Mouse (Mus musculus) heart, adult 9 months (tissue): ENCODE data around the gene Fzd5.

Experiments
- DNase-seq, 2 experiments: peaks; one replicate each; pipeline ENCODE4 v3.0.0; 2022; ENCODE audit warnings: low spot score in 2 of 2

The Fzd5 gene

DNA sequence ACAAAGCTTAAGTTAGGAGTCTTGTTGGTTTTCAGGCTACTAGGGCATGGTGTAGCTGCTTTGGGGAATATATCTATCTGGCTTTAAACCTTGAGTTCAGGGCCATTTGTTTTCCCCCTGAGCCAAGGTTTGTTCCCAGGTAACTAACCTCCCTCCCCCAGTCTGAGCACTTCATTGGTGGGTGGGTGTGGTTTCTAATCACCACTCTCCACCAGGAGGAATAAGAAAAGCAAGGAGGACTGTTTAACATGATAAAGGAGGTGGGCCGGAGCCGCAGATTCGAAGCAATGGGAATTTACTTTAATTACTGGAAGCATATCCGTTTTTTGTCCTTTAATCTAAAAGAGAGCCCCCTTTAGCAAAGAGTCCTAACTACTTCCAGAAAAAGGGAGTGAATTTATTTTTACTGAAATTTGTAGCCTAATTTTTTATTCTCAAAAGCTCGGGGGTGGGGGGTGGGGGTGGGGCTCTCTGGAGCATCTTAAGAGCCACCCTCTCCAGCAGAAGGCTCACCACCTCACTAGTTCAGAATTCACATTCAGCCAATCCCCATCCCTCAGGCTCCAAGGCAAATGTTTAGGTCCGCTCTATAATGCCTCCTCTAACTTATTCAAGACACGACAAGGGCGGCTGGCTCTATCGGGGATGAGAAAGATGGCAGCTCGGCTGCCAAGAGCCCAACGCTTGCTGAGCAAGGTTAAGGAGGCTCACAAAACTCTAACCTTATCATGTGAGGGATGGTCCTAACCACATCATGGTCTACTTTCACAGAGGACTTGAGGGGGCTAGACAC lies 3.9 kb downstream of the Fzd5 start:
- no peak for DNase-seq

DNA sequence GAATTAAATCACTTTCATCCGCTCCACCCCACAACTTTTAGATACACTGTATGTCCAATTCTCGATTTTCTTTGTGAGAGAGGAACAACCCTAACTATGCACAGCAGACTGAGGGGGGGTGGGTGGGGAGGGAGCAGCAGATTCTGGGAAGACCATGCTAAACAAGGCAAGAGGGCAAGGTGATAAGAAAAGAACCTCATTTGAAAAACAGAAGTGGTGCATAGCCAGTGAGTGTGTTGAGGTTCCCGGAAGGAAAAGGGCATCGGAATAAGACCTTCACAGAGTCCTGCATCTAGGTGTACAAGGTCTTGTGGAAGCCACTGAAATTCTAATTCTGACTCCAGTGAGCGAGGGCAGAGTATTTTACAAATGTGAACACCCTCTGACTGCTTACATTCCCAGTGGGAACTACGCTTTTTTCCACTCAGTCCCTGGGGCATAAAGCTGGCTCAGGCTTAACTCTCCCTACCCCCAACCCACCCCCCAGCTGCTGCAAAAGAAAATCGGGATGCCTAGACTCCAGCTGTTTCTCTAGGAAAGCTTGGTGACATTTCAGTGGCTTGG lies 4.8 kb downstream of the Fzd5 start:
- DNase-seq, result no peak

DNA sequence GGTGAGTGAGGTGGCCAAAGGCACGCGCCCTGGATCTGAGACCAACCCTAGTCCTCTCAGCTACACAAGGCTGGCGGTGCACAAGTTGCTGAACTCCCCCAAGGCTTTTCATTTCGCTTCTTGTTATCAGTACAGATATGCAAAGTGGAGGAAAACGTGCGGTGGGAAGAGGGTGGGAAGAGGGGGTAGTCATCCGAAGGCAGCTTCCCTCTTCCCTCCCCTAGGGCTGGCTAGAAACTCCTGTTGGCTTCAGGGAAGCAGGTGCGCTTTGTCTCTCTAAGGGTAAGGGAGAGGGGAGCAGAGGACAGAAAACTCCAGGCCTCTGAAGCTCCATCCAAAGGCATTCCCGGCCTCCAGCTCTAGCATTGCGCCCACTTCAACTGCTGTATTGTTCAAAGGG lies 5.4 kb downstream of the Fzd5 start:
- DNase-seq, result no peak

GRCm38 (mm10) chr1:64731341-64732020 lies 6.1 kb downstream of the Fzd5 start:
- no peak for DNase-seq

DNA sequence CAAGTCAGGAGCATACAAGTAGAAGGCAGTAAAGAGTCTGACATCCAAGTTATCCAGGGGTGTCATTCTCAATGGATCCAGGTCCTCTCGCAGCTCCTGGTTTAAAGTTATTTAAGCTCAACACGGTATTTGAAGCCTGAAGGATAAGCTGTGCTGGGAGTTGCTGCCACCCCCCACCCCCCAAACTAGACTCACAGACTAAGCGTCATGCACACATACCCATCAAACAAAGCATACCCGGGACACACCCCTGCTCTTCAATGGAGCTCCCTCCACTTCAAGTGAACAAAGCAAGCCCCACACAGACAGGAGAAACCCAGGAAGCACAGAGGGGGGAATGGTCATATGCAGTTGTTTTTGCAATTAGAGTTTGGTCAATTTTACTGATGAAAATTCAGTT lies 7.5 kb downstream of the Fzd5 start:
- no peak for DNase-seq

- no peak for DNase-seq
These were observed 16.4 kb downstream of the Fzd5 start for GRCm38 (mm10) chr1:64721034-64721587.

- peak; percentile 28 to 55 for DNase-seq
These were observed 20.0 kb downstream of the Fzd5 start for GRCm38 (mm10) chr1:64717504-64717903.

GRCm38 (mm10) chr1:64716589-64717304 lies 20.8 kb downstream of the Fzd5 start:
- no peak for DNase-seq

GRCm38 (mm10) chr1:64715458-64715857 lies 22.1 kb downstream of the Fzd5 start:
- no peak for DNase-seq

DNA sequence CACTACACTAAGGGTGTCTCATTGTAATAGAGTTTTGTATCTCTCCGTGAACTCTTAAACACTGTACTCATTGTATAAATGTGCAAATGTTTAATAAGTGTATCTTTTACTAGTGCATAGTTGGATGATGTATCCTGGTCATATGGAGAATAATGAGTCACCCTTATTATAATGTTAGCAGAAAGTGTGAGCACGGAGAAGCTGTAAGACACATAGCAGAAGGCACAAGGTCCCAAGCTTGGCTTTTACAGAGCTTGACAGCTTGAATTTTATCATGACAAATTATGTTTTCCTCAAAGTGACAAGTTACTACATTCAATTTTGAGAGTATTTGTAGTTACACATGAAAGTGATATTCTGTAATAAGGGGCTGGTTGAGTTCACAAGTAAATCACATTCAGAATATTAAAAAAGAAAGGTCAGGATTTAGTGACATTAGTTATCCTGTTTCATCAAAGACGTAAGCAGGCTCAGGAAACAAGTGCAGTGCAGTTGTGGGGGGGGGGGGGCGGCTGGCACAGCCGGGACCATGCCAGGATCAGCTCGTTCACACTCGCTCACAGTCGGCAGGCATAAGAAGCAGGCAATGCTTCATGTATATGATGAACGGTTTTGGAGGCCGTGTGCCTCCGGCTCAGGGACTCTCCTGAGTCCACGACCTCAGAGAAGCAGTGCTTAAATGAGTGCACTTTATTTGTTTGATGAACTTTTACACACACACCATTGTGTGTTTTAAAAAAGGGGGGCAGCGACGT lies 25.4 kb downstream of the Fzd5 start:
- DNase-seq, result no peak

DNA sequence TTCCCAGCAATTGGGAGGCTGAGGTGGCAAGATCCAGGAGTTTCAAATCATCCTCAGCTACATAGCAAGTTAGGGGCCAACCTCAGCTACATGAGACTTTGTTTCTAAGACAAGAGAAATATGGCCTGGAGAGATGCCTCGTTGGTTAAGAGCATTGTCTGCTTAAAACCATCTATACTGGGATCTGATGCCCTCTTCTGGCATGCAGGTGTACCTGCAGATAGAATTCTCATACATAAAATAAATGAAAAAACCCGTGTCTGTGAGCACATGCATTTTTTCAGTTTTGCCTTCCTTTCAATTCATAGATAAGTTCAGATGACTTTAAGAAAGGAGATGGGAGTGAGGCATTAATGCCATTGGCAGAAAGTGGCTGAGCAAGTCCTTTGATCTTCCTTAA lies 27.7 kb downstream of the Fzd5 start:
- no peak for DNase-seq

- DNase-seq, result no peak
These were observed 30.9 kb downstream of the Fzd5 start for GRCm38 (mm10) chr1:64706610-64707009.

DNA sequence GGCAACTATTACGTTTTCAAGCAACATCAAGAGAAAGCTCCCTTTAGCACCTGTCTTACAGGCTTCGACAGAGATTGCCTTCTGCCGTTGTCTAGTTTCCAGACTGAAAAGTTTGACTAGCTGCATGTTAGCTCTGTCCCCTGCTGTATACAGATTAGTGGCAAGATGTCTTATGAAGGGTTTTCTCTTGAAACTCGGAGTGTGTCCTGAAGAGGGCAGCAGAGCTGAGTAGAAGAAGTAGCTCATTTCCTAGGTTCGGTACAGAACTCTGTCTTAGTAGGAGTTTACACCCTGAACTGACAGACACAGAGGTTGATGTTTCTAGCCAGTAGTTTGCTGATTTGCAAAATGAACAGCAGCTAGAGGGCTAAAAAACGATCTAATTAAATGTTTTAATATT lies 32.3 kb downstream of the Fzd5 start:
- DNase-seq, result peak in 1 of 2 experiments; percentile 65

- DNase-seq, result no peak
These were observed 35.8 kb downstream of the Fzd5 start for GRCm38 (mm10) chr1:64701780-64702179.

- no peak for DNase-seq
These were observed 42.4 kb downstream of the Fzd5 start for GRCm38 (mm10) chr1:64695156-64695555.

GRCm38 (mm10) chr1:64691581-64691980 lies 46.0 kb downstream of the Fzd5 start:
- DNase-seq, result no peak

GRCm38 (mm10) chr1:64691121-64691551 lies 46.4 kb downstream of the Fzd5 start:
- DNase-seq, result peak; percentile 49 to 64

DNA sequence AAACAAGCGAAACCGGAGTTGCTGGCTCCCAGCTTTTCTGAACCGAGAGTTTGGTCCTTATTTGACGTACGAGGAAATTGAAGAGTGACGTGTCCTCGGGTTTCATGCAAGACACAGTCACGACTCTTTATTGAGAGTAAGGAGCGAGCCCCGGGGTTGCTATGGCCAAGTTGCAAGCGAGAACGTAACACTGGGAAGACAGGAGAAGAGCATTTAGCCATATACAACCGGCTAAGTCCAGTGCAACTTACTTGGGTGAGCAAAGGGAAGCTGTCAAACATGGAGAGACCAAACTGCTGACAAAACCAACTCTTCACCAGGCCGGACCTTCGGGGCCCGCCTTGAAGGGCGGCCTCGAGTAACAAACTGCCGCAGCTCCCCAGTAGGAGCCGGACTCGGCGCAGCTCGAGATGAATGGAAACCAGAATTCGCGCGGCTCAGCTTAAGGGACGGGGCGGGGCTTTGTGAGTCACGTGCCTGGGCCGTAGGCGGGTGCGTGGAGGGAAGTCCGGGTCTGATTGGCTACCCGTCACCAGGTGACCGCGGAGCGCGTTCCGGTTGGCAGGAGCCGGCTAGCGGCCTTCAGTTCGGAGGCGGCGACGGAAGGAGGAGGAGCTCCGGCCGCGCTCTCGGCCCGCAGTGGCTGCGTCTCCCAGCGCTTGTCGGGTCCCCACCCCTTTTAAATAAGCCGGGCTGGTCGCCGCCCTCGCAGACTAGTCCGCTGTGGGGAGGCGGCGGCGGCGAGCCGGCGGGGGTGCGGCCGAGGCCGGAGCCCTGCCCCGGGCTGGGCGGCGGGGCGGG lies 47.1 kb downstream of the Fzd5 start, which contains the start of gene Ccnyl1:
TSS of gene Ccnyl1 (plus strand) at position 243 of the 801 bp plus-strand sequence.
- peak; percentile 98 to 99 for DNase-seq

- peak in 1 of 2 experiments; percentile 4 for DNase-seq
These were observed 47.9 kb downstream of the Fzd5 start for GRCm38 (mm10) chr1:64689561-64690212.

GRCm38 (mm10) chr1:64688046-64688445 lies 49.5 kb downstream of the Fzd5 start:
- no peak for DNase-seq
